Mouse (Mus musculus) embryo, embryonic 9.5 days (tissue): ENCODE results near the gene Zfp57.
"Not testable (repeated sequence)": the region's sequence is repeated elsewhere in the genome, so short reads cannot be mapped to it uniquely, and the experiment has no call there.

Experiments
- DNase-seq: peaks from one replicate; pipeline ENCODE4 v3.0.0-alpha.2; 2017; ENCODE audit errors: extremely low spot score

Gene Zfp57

DNA sequence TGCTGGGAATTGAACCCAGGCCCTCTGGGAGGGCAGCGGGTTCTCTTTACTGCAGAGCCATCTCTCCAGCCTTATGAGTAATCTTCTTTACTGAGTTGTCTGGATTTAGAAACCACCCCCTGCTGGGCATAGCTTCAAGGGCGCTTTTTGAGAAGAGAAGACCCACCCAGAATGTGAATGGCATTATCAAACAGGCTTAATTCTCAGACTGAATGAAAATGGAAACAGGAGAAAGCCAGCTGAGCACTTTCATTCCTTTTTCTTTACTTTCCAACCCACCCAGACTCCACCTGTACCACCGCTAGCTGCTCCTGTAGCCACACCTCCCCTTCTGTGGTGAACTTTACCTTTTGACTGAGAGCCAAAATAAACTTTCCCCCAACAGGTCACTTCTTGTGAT, 5.5 kb upstream of the Zfp57 start:
- no peak for DNase-seq

GRCm38 (mm10) chr17:36997033-36997735, 3.8 kb upstream of the Zfp57 start:
- DNase-seq, result peak; percentile 79

GRCm38 (mm10) chr17:36998477-36998876, 2.5 kb upstream of the Zfp57 start:
- no peak for DNase-seq

DNA sequence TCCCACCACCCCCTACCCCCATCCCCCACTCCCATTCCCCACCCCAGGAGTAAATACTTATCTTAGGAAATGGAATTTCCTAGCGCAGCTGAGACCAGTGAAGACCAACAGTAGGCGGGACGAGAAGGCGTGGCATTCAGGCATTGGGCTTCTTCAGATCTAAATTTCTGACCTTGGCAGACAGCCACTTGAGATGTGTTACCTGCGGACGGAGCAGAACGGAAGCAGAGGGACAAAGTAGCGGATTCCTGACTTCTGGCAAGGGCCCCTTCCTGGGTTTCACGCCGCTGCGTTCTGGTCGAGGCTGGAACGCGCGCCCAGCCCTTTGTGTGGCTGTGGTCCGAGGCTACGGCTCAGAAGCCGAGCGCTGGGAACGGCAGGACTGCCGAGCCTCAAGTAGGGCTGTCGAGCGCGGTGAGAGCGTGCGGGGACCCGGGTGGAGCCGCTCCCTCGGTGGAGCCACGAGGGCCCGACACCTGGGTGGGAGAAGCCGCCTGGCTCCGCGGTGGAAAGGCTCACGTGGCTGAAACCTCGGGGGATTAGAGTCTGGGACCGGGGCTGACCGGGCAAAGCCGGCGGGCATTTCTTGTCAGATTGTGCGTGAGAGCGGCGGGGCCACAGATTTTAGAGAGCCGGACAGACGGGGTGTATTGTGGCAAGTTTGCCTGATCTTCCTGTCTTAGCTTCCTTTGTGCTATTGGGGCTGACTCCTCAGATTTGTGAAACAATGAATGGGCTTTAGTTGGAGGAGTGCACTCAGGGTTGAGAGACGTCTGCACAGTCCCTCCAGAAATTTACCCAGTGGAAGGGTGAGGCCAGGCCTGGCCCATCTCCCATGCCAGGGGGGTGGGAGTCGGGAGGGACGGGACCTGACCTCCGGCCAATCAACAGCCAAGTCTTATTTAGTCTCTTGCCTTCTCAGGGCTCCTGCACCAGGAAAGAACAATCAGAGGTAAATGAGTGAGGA, 1.7 kb downstream of the Zfp57 start:
- peak; percentile 80 for DNase-seq

DNA sequence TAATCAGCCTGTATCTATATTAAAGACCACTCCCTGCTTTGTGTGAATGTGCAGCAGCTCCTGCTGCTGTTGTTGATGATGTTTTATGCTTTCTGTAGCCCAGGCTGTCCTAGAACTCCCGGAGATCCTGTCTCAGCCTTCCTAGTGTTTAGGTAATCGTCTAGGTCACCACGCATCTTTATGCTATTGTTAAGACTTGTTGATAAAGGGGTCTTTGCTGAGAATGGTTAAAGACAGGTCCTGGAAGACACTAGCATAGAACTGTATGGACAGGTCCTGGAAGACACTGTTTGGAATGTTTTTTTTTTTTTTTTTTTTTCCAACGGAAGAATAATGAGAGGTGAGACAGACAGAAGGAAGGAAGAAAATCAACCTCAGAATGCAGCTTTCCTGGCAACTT, 2.4 kb downstream of the Zfp57 start:
- no peak for DNase-seq

DNA sequence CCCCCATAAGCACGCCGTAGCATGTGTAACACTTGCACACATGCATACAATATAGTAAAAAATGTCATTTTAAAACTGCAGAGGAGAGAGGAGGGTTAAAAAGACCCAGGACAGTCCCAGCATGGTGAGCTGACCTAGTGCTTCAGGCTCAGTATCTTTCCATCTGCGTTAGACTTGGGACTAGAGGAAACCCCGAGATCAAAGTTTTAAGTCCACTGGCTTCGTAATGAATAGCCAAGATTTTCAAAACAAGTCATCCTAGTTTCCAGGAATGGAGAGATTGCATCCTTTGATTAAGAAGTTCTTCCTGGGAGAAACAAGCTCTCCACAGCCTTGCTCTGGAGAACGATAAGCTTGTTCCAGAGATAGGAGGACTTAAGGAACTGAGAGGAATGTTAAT, 7.2 kb downstream of the Zfp57 start:
- DNase-seq, result no peak

GRCm38 (mm10) chr17:37009460-37010042, 8.6 kb downstream of the Zfp57 start:
- DNase-seq, result no peak

GRCm38 (mm10) chr17:37011719-37012118, 10.8 kb downstream of the Zfp57 start:
- no peak for DNase-seq

- no peak for DNase-seq
Measured at GRCm38 (mm10) chr17:37012141-37012540, 11.2 kb downstream of the Zfp57 start.

DNA sequence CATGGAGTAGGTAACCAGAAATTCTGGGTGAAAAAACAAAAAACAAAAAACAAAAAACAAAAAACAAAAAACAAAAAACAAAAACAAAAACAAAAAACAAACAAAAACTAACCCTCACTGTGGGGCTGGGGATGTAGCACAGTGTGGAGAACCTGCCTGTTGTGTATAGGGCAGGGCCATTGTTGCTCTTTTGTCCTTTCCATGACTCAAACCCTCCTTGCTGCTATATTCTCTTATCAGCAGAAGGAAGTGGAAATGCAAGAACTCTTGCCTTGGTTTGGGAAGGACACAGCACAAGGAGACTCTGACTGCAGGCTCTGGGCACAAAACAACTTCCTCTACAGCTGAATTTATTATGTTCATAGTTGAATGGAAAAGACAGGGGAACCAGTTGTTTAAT, 15.4 kb downstream of the Zfp57 start:
- DNase-seq, result no peak

GRCm38 (mm10) chr17:37018328-37018727, 17.4 kb downstream of the Zfp57 start:
- DNase-seq, result no peak

DNA sequence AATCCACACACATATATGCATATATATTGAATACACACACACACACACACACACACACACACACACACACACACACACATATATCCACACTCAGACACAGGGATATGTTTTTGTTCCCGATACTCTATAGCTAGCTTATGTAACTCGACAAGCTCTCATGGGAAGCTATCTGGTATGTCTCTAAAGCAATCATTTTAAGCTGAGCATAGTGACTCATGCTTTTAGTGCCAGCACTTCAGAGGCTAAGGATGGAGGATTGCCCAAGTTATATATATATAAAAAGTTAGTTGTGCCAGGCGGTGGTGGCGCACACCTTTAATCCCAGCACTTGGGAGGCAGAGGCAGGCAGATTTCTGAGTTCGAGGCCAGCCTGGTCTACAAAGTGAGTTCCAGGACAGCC, 18.3 kb downstream of the Zfp57 start:
- DNase-seq, result not testable (repeated sequence)

DNA sequence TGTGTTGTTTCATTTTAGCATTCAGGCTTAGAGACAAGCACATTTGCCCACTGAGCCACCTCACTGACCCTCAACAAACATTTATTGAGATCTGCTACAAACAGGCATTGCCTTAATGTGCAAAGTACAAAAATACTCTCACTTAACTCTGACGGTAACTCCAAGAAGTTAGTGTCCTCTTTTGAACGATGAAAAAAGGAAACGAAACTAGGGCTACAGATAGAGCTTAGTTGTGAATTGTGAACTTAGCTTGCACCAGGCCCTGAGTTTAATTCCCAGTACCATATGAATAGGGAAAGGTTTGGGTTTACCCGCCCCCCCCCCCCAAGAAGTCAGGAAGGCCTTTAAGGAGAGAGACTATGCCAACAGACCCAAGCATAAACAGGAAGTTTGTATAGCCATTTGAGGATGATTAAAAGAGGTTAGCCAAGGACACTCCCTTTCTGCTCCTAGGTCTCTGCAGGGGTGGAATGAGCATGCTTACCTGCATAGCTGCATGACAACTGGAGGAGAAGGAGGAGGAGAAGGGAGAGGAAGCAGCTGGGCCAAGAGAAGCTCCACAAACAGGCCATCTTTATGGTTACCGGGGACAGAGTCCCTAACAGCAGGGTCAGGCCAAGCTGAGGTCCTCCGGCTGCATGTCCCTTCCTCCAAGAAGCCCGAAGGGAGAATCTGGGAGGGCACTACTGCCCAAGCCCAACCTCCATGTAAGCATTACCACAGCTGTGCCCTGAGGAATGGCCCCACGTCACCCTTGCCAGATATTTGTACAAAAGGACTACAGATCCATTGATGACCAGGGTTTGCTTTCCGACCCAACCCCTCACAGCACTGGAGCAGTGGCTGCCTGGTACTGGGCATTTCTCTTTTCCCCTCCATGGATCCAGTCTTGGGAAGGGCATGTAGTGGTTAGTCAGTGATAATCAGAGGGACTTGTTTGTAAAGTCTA, 21.9 kb downstream of the Zfp57 start, which contains the start of gene Mog:
TSS of gene Mog (minus strand) at position 771 of the 949 bp plus-strand sequence.
- DNase-seq, result no peak

GRCm38 (mm10) chr17:37026425-37026824, 25.5 kb downstream of the Zfp57 start:
- no peak for DNase-seq

- DNase-seq, result no peak
Measured at GRCm38 (mm10) chr17:37027486-37027885, 26.5 kb downstream of the Zfp57 start.

- DNase-seq, result no peak
Measured at GRCm38 (mm10) chr17:37028212-37028611, 27.2 kb downstream of the Zfp57 start.

DNA sequence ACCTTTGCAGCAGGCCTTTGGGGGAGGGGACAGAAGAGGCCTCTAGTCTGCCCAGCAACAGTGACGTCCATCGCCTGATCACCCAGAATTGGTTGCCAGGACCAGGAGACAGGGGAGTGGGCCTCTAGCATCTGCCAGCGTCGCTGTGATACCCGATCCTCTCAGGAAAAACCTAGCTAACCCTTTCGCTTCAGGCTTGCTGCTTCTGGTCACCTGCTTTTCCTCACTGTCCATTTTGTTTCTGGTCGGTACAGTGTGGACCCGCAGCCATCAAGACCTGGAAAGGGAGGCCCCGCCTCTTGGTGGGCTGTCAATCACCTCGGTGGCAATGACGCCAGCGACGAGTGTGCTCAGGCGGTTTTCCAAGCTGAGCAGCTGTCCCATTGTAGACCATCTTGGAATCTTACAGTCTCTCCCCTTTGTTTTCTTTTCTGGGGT, 27.7 kb downstream of the Zfp57 start:
- DNase-seq, result peak; percentile 98

- no peak for DNase-seq
Measured at GRCm38 (mm10) chr17:37029162-37029561, 28.2 kb downstream of the Zfp57 start.

DNA sequence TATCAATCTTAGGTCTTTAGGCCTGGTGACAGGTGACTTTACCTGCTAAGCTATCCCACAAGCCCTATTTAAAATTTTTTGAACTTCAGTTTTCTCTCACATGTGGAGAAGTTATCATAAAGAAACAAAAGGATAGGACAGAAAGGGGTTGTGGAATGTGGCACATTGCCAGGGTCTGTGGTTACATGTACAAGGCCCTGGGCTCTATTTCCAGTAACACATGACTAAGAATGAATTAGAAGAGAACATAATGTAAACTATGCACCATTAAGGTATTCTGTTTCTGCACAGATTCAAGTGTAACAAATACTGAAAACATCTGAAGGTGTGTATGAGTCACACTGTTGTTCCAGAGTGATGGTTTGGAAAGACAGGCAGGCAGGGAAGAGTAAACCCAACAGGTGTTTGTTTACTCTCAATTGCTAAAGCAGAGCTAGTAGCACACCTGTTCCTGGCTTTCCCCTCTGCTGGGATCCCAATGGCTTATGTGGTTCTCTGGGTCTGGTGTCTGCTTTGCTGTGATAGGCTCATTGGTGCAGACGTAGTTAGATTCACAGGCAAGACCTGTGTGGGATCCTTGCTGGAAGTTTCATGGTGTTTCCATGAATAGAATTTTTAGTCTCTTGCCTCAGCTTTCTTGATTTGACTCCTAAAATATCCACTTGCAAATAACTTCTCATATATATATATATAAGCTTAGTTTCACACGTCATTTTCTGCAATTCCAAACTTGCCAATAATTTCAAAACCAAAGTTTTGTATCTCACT, 38.3 kb downstream of the Zfp57 start:
- DNase-seq, result no peak

DNA sequence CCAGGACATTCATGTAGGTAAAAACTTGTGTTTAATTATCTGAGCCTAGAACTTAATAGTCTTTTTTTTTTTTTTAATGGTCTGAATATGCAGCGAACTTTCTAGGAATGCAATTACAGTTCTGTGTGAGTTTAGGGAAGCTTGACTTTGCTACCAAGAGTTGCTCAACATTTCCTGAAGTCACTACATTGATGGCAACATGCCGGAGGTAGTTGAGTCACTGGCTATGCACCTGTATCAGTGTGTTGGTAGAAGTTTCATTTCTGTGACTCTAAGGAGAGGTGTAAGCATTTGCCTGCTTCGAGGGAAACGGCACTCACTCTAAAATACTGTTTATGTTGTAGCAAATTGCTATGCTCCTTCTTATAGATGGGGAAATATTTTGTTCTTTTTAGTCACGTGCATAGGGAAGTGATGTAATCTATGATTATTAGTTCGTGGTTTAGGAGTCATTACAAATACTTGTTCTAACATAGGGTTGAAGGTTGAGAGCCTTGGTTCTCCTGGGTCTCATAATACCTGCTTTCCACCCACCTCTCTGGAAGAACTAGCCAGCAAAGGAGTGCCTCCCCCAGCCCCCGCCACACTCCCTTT, 43.8 kb downstream of the Zfp57 start:
- DNase-seq, result no peak
